In genomic region chr5:122208909-122209308, GRCm38 (mm10) we compare ENCODE assay signal across 10 mouse cellular contexts. TPM values are rescaled to one million over a fixed set of nuclear protein-coding genes. Genes with fewer than 3 reads are reported as not detected.
A peak's percentile ranks its signal among the peaks of the same experiment; 100 is the strongest.
DNase-seq lines count a peak whose midpoint lies in the region; ATAC-seq and TF ChIP-seq lines count a peak whose summit lies in the region.
"Had no signal": no experiment of that assay in that cellular context is flagged by ENCODE, and none has a peak within 500 bp of the region (broad histone marks: within the 10 kb centered on the region; RNA-seq: fewer than 3 reads in every experiment).

No protein-coding gene starts in this region.

- intact Hi-C loops in heart, adult 2 months (cut with DNase I), result no loop called here

- H3K4me3 ChIP-seq in heart, embryonic 15.5 days, result no peak overlapping the region
- no peak overlapping the region for H3K4me3 ChIP-seq in heart, adult 2 months
- H3K4me3 ChIP-seq in neural tube, embryonic 13.5 days, result no peak overlapping the region
- H3K4me3 ChIP-seq in limb, embryonic 10.5 days, result peak overlapping the region; percentile 50

- no peaks in the 10 kb centered on the region for H3K36me3 ChIP-seq in heart, embryonic 15.5 days
- no peaks in the 10 kb centered on the region for H3K36me3 ChIP-seq in heart, adult 2 months (ENCODE audit: control insufficient read depth, insufficient read depth, low read length)
- H3K36me3 ChIP-seq in neural tube, embryonic 13.5 days, result no peaks in the 10 kb centered on the region
- no peaks in the 10 kb centered on the region for H3K36me3 ChIP-seq in limb, embryonic 10.5 days

- no peak for DNase-seq in heart, adult 2 months
- DNase-seq in neural tube, embryonic 10.5 days (ENCODE audit: extremely low spot score, low spot score), result no peak
- DNase-seq in limb, embryonic 10.5 days (ENCODE audit: low spot score), result no peak
- DNase-seq in thymus, postnatal 36 days, result peak; percentile 58 to 76
- DNase-seq in urinary bladder, postnatal 25 days (ENCODE audit: low spot score), result no peak
- DNase-seq: adrenal gland, adult 8-10 months; cerebellum, adult 18-20 months had no signal

- peaks cover 14% of the 10 kb centered on the region for H3K4me1 ChIP-seq in heart, embryonic 15.5 days (replicated peaks)
- H3K4me1 ChIP-seq in heart, adult 2 months (ENCODE audit: control insufficient read depth, insufficient read depth, low read length), result no peaks in the 10 kb centered on the region; the same call in 1 of the 2 replicates
- H3K4me1 ChIP-seq in neural tube, embryonic 13.5 days (replicated peaks), result peaks cover 15% of the 10 kb centered on the region
- peaks cover 22% of the 10 kb centered on the region for H3K4me1 ChIP-seq in limb, embryonic 10.5 days

- no peaks in the 10 kb centered on the region for H3K9me3 ChIP-seq in heart, embryonic 15.5 days (replicated peaks)
- no peaks in the 10 kb centered on the region for H3K9me3 ChIP-seq in neural tube, embryonic 13.5 days
- H3K9me3 ChIP-seq in limb, embryonic 10.5 days (replicated peaks), result no peaks in the 10 kb centered on the region

- no peaks in the 10 kb centered on the region for H3K27me3 ChIP-seq in heart, embryonic 15.5 days
- no peaks in the 10 kb centered on the region for H3K27me3 ChIP-seq in heart, adult 2 months (ENCODE audit: control insufficient read depth, insufficient read depth, low read length)
- no peaks in the 10 kb centered on the region for H3K27me3 ChIP-seq in neural tube, embryonic 13.5 days
- H3K27me3 ChIP-seq in limb, embryonic 10.5 days (ENCODE audit: low read depth, poor library complexity, severe bottlenecking), result no peaks in the 10 kb centered on the region

- WGBS in heart, embryonic 15.5 days, result 61% methylated on average over 6 of the region's 6 CpGs
- WGBS in heart, adult 2 months, result 77% methylated on average over 6 of the region's 6 CpGs
- 59% methylated on average over 6 of the region's 6 CpGs for WGBS in neural tube, embryonic 13.5 days
- 46% methylated on average over 6 of the region's 6 CpGs for WGBS in limb, embryonic 10.5 days

- no peak overlapping the region for H3K9ac ChIP-seq in heart, embryonic 15.5 days
- H3K9ac ChIP-seq in heart, adult 2 months (ENCODE audit: low read depth, low read length), result no peak overlapping the region
- 0 out of 2 replicates have a peak overlapping the region, but pooled peaks have one; percentile 8 for H3K9ac ChIP-seq in neural tube, embryonic 13.5 days

- H3K79me2 ChIP-seq in heart, adult 2 months (replicated peaks; ENCODE audit: control insufficient read depth, insufficient read depth, low read length), result no peaks in the 10 kb centered on the region

- no peak for TF ChIP-seq EP300 in heart, adult 2 months (IDR thresholded peaks at IDR 0.05; ENCODE audit: insufficient read depth, low read depth, low read length)

- H3K27ac ChIP-seq in heart, embryonic 15.5 days, result peak overlapping the region; percentile 54; the same call in 1 of the 2 replicates
- no peak overlapping the region for H3K27ac ChIP-seq in heart, adult 2 months
- H3K27ac ChIP-seq in neural tube, embryonic 13.5 days (replicated peaks), result no peak overlapping the region
- H3K27ac ChIP-seq in limb, embryonic 10.5 days, result peak overlapping the region; percentile 85

- ATAC-seq in heart, embryonic 15.5 days (replicated peaks; ENCODE audit: insufficient number of reproducible peaks, insufficient read depth, low FRiP score, low read depth), result no peak
- no peak for ATAC-seq in neural tube, embryonic 13.5 days (ENCODE audit: low read depth)
- no peak for ATAC-seq in inflammation-experienced regulatory T-cells, adult 6 months

- TF ChIP-seq CTCF in heart, adult 2 months (IDR thresholded peaks at IDR 0.05), result no peak

- H3K4me2 ChIP-seq in heart, embryonic 15.5 days, result peak overlapping the region; percentile 69
- H3K4me2 ChIP-seq in neural tube, embryonic 13.5 days, result no peak overlapping the region; the same call in 1 of the 2 replicates

- TF ChIP-seq POLR2A in heart, adult 2 months (IDR thresholded peaks at IDR 0.05; ENCODE audit: insufficient read depth, low read depth, low read length), result no peak

RNA-seq across cellular contexts. Expression of gene Hvcn1, which starts 2.3 kb away (rescaled TPM):
- 2.6 and 4.1 TPM in 2 replicates for polyA plus RNA-seq in heart, embryonic 15.5 days (2015; fragmentation: Nextera tagmentation; extraction: Ambion mirVana)
- 1 to 10 TPM in 1 of 2 experiments, under 1 TPM in 1; 0.81 to 1.5 TPM for total RNA-seq in heart, adult 2 months (2021)
- polyA plus RNA-seq in heart, adult 2 months (2012; rRNA removed), result 2.4 and 2.9 TPM in 2 replicates
- polyA plus RNA-seq in neural tube, embryonic 13.5 days (2015; fragmentation: Nextera tagmentation; extraction: Ambion mirVana), result 2.1 and 2.2 TPM in 2 replicates
- 9.6 and 11.8 TPM in 2 replicates for polyA plus RNA-seq in limb, embryonic 10.5 days (2016; fragmentation: Nextera tagmentation; extraction: Ambion mirVana)
- polyA plus RNA-seq in inflammation-experienced regulatory T-cells, adult 6 months (2017; shearing (Covaris generic)), result 10 to 100 TPM; 31.9 to 54.2 (median 48.9) TPM

RNA-seq across cellular contexts. Expression of gene Ppp1cc, which starts 50.8 kb away (rescaled TPM):
- 198 and 233 TPM in 2 replicates for polyA plus RNA-seq in heart, embryonic 15.5 days (2015; fragmentation: Nextera tagmentation; extraction: Ambion mirVana)
- 100 to 1,000 TPM; 101 to 127 TPM for total RNA-seq in heart, adult 2 months (2021)
- polyA plus RNA-seq in heart, adult 2 months (2012; rRNA removed), result 59.7 and 87.8 TPM in 2 replicates
- 209 and 226 TPM in 2 replicates for polyA plus RNA-seq in neural tube, embryonic 13.5 days (2015; fragmentation: Nextera tagmentation; extraction: Ambion mirVana)
- 373 and 383 TPM in 2 replicates for polyA plus RNA-seq in limb, embryonic 10.5 days (2016; fragmentation: Nextera tagmentation; extraction: Ambion mirVana)
- polyA plus RNA-seq in inflammation-experienced regulatory T-cells, adult 6 months (2017; shearing (Covaris generic)), result 10 to 100 TPM; 57.8 to 90.1 (median 81.4) TPM

RNA-seq across cellular contexts. Expression of gene Tctn1, which starts 55.4 kb away (rescaled TPM):
- 2.5 and 3.3 TPM in 2 replicates for polyA plus RNA-seq in heart, embryonic 15.5 days (2015; fragmentation: Nextera tagmentation; extraction: Ambion mirVana)
- total RNA-seq in heart, adult 2 months (2021), result 1 to 10 TPM; 3.2 to 3.9 TPM
- polyA plus RNA-seq in heart, adult 2 months (2012; rRNA removed), result 9.4 and 9.8 TPM in 2 replicates
- polyA plus RNA-seq in neural tube, embryonic 13.5 days (2015; fragmentation: Nextera tagmentation; extraction: Ambion mirVana), result 4.1 and 4.8 TPM in 2 replicates
- 4.4 and 4.9 TPM in 2 replicates for polyA plus RNA-seq in limb, embryonic 10.5 days (2016; fragmentation: Nextera tagmentation; extraction: Ambion mirVana)
- polyA plus RNA-seq in inflammation-experienced regulatory T-cells, adult 6 months (2017; shearing (Covaris generic)), result 1 to 10 TPM in 1 of 3 experiments, under 1 TPM in 2; 0.68 to 1.7 (median 0.90) TPM

Comparison
In these comparisons a context has a peak if more than half of its experiments do, and no peak if none do; other contexts are left out.
1. H3K27ac ChIP-seq: peak in heart, embryonic 15.5 days (single experiment) and limb, embryonic 10.5 days (single experiment); none in heart, adult 2 months (single experiment) and neural tube, embryonic 13.5 days (single experiment).
2. DNase-seq: peak in thymus, postnatal 36 days (2 of 2); none in heart, adult 2 months (0 of 2), neural tube, embryonic 10.5 days (single experiment), limb, embryonic 10.5 days (single experiment) and urinary bladder, postnatal 25 days (single experiment).